In genomic region chr11:106883656-106884055, GRCm38 (mm10) we compare ENCODE assay signal across 13 mouse cellular contexts.
"Had no signal": no experiment of that assay in that cellular context is flagged by ENCODE, and none has a peak within 500 bp of the region (broad histone marks: within the 10 kb centered on the region; RNA-seq: fewer than 3 reads in every experiment).

No protein-coding gene starts in this region.

- H3K27ac ChIP-seq: liver, embryonic 13.5 days; midbrain, embryonic 12.5 days; midbrain, embryonic 15.5 days; neural tube, embryonic 12.5 days; neural tube, embryonic 15.5 days had no signal

- H3K36me3 ChIP-seq: liver, embryonic 13.5 days; midbrain, embryonic 12.5 days; midbrain, embryonic 15.5 days; neural tube, embryonic 12.5 days; neural tube, embryonic 15.5 days had no signal

- ATAC-seq: intestine, postnatal 0 days; midbrain, embryonic 15.5 days had no signal

- H3K4me3 ChIP-seq: liver, embryonic 13.5 days; midbrain, embryonic 12.5 days; midbrain, embryonic 15.5 days; neural tube, embryonic 12.5 days; neural tube, embryonic 15.5 days had no signal

- H3K4me2 ChIP-seq: liver, embryonic 13.5 days; midbrain, embryonic 12.5 days; midbrain, embryonic 15.5 days; neural tube, embryonic 12.5 days; neural tube, embryonic 15.5 days had no signal

- DNase-seq: kidney, adult 2 months; kidney, postnatal 10 days; kidney, postnatal 36 days; liver, embryonic 13.5 days; lung, adult 2 months; lung, postnatal 14 days; lung, postnatal 4 days; thymus, postnatal 25 days had no signal

- H3K9ac ChIP-seq: liver, embryonic 13.5 days; midbrain, embryonic 12.5 days; midbrain, embryonic 15.5 days; neural tube, embryonic 12.5 days; neural tube, embryonic 15.5 days had no signal

- H3K9me3 ChIP-seq: liver, embryonic 13.5 days; midbrain, embryonic 12.5 days; midbrain, embryonic 15.5 days; neural tube, embryonic 12.5 days; neural tube, embryonic 15.5 days had no signal

- H3K4me1 ChIP-seq: midbrain, embryonic 15.5 days; neural tube, embryonic 12.5 days had no signal

- H3K27me3 ChIP-seq: liver, embryonic 13.5 days; midbrain, embryonic 12.5 days; midbrain, embryonic 15.5 days; neural tube, embryonic 12.5 days; neural tube, embryonic 15.5 days had no signal
